In the genomic region with DNA sequence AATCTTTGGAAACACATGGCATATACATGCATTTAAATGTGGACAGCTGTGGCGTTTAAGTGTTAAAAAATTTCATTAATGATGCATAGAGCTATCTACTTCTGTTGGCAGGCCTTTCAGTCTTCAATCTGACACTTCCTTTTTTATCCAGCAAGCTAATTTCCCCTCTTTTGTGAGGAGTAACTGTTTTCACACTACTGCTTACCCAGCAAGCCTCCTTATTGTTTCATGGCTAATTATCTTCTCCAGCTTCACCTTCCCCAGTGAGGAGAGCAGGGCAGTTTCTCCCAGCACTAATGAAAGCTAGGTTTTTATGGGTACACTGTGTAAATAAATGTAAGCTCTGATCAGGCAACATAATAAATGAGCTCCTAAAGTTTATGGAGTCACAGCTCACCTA, we compare ENCODE assay signal across 12 mouse cellular contexts.
A peak's percentile ranks its signal among the peaks of the same experiment; 100 is the strongest.
DNase-seq lines count a peak whose midpoint lies in the region; ATAC-seq and TF ChIP-seq lines count a peak whose summit lies in the region.
"Had no signal": no experiment of that assay in that cellular context is flagged by ENCODE, and none has a peak within 500 bp of the region (broad histone marks: within the 10 kb centered on the region; RNA-seq: fewer than 3 reads in every experiment).

No protein-coding gene starts in this region.

- WGBS in heart, embryonic 15.5 days, result 59% methylated on average over 1 of the region's 1 CpGs
- 18% methylated on average over 1 of the region's 1 CpGs for WGBS in midbrain, embryonic 13.5 days
- 53% methylated on average over 1 of the region's 1 CpGs for WGBS in midbrain, embryonic 11.5 days
- WGBS in midbrain, postnatal 0 days, result 6% methylated on average over 1 of the region's 1 CpGs

- no peaks in the 10 kb centered on the region for H3K9me3 ChIP-seq in heart, embryonic 15.5 days (replicated peaks)
- H3K9me3 ChIP-seq in midbrain, embryonic 13.5 days, result no peaks in the 10 kb centered on the region
- H3K9me3 ChIP-seq in midbrain, embryonic 11.5 days (ENCODE audit: control insufficient read depth, low read length), result no peaks in the 10 kb centered on the region; the same call in 1 of the 2 replicates
- H3K9me3 ChIP-seq in midbrain, postnatal 0 days (ENCODE audit: low read length), result no peaks in the 10 kb centered on the region

- H3K9ac ChIP-seq in heart, embryonic 15.5 days, result no peak overlapping the region
- no peak overlapping the region for H3K9ac ChIP-seq in midbrain, embryonic 13.5 days (replicated peaks)
- no peak overlapping the region for H3K9ac ChIP-seq in midbrain, embryonic 11.5 days (ENCODE audit: low read length)
- no peak overlapping the region for H3K9ac ChIP-seq in midbrain, postnatal 0 days (replicated peaks; ENCODE audit: low read length, poor library complexity, severe bottlenecking)
- H3K9ac ChIP-seq: liver, embryonic 14.5 days had no signal

- no peak for TF ChIP-seq CTCF in midbrain, postnatal 0 days (IDR thresholded peaks at IDR 0.05)

- no peak overlapping the region for H3K4me3 ChIP-seq in heart, embryonic 15.5 days
- no peak overlapping the region for H3K4me3 ChIP-seq in midbrain, embryonic 13.5 days (replicated peaks)
- H3K4me3 ChIP-seq in midbrain, embryonic 11.5 days (ENCODE audit: low read depth, low read length), result no peak overlapping the region
- H3K4me3 ChIP-seq in midbrain, postnatal 0 days (ENCODE audit: low read depth, low read length), result no peak overlapping the region
- H3K4me3 ChIP-seq: myocyte had no signal

- DNase-seq in heart, postnatal 36 days, result no peak
- DNase-seq in midbrain, embryonic 11.5 days (ENCODE audit: low spot score, missing footprints), result no peak
- DNase-seq in forelimb bud, embryonic 11.5 days (ENCODE audit: low read depth, low spot score), result peak; percentile 48
- peak; percentile 27 for DNase-seq in midbrain, postnatal 0 days (ENCODE audit: low spot score)
- DNase-seq in retina, postnatal 1 day, result no peak
- no peak for DNase-seq in Muller cell, postnatal 12 days (ENCODE audit: inconsistent ontology term)
- DNase-seq: cerebellum, postnatal 36 days; thymus, postnatal 36 days had no signal

- H3K27ac ChIP-seq in heart, embryonic 15.5 days, result peak overlapping the region; percentile 50
- H3K27ac ChIP-seq in midbrain, embryonic 13.5 days, result peak overlapping the region; percentile 75
- H3K27ac ChIP-seq in midbrain, embryonic 11.5 days (ENCODE audit: low read depth, low read length), result no peak overlapping the region
- H3K27ac ChIP-seq in midbrain, postnatal 0 days (ENCODE audit: low read depth, low read length), result 0 out of 2 replicates have a peak overlapping the region, but pooled peaks have one; percentile 8
- H3K27ac ChIP-seq: liver, embryonic 14.5 days had no signal

- H3K27me3 ChIP-seq in heart, embryonic 15.5 days, result no peaks in the 10 kb centered on the region
- no peaks in the 10 kb centered on the region for H3K27me3 ChIP-seq in midbrain, embryonic 13.5 days
- no peaks in the 10 kb centered on the region for H3K27me3 ChIP-seq in midbrain, embryonic 11.5 days (ENCODE audit: control insufficient read depth, insufficient read depth, low read length)
- no peaks in the 10 kb centered on the region for H3K27me3 ChIP-seq in midbrain, postnatal 0 days (ENCODE audit: insufficient read depth, low read length)

- intact Hi-C loops in heart, postnatal 36 days (cut with DNase I), result no loop called here

- 0 out of 2 replicates have a peak, but pooled peaks cover 5% of the 10 kb centered on the region for H3K4me1 ChIP-seq in heart, embryonic 15.5 days (replicated peaks)
- peaks cover 25% of the 10 kb centered on the region for H3K4me1 ChIP-seq in midbrain, embryonic 13.5 days (replicated peaks)
- H3K4me1 ChIP-seq in midbrain, embryonic 11.5 days (ENCODE audit: control insufficient read depth, insufficient read depth, low read length), result peaks cover 11% of the 10 kb centered on the region
- no peaks in the 10 kb centered on the region for H3K4me1 ChIP-seq in midbrain, postnatal 0 days (ENCODE audit: insufficient read depth, low read length)

- 0 out of 2 replicates have a peak, but pooled peaks cover 5% of the 10 kb centered on the region for H3K36me3 ChIP-seq in heart, embryonic 15.5 days
- 0 out of 2 replicates have a peak, but pooled peaks cover 4% of the 10 kb centered on the region for H3K36me3 ChIP-seq in midbrain, embryonic 13.5 days
- H3K36me3 ChIP-seq in midbrain, embryonic 11.5 days (ENCODE audit: control insufficient read depth, insufficient read depth, low read length), result no peaks in the 10 kb centered on the region
- H3K36me3 ChIP-seq in midbrain, postnatal 0 days (ENCODE audit: insufficient read depth, low read length), result no peaks in the 10 kb centered on the region

- H3K4me2 ChIP-seq in heart, embryonic 15.5 days, result no peak overlapping the region
- H3K4me2 ChIP-seq in midbrain, embryonic 13.5 days (replicated peaks), result no peak overlapping the region
- H3K4me2 ChIP-seq in midbrain, embryonic 11.5 days, result no peak overlapping the region
- H3K4me2 ChIP-seq in midbrain, postnatal 0 days (ENCODE audit: low read depth, low read length, poor library complexity, severe bottlenecking), result no peak overlapping the region; the same call in 1 of the 2 replicates

- no peak for ATAC-seq in heart, embryonic 15.5 days (replicated peaks; ENCODE audit: insufficient number of reproducible peaks, insufficient read depth, low FRiP score, low read depth)
- ATAC-seq in midbrain, embryonic 13.5 days, result peak; percentile 43; the same call in 1 of the 2 replicates
- ATAC-seq in midbrain, embryonic 11.5 days (ENCODE audit: low FRiP score), result no peak
- no peak for ATAC-seq in midbrain, postnatal 0 days (ENCODE audit: low FRiP score)

Comparison
In these comparisons a context has a peak if more than half of its experiments do, and no peak if none do; other contexts are left out.
1. DNase-seq: peak in forelimb bud, embryonic 11.5 days (single experiment) and midbrain, postnatal 0 days (single experiment); none in heart, postnatal 36 days (0 of 2), midbrain, embryonic 11.5 days (single experiment), retina, postnatal 1 day (single experiment) and Muller cell, postnatal 12 days (single experiment).